In the genomic region with DNA sequence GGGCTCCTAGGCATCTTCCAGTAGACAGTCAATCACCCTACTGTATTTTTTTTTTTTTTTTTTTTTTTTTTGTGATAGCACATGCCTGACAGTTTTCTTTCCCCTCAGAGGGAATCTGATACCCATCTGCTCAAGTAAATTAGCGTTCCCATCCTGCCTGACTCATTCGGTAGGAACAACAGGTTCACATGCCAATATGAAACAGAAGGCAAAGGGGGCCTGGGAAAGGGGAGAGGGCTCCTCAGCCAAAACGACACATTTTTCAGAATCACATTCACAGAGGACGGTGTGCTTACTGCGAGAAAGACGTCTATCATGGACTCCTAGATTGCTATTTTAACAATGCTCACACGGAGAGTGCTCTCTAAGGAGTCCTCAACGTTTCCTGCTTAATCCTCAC, we compare ENCODE assay signal across 7 mouse cellular contexts. TPM values are rescaled to one million over a fixed set of nuclear protein-coding genes. Genes with fewer than 3 reads are reported as not detected.
A peak's percentile ranks its signal among the peaks of the same experiment; 100 is the strongest.
DNase-seq lines count a peak whose midpoint lies in the region; ATAC-seq and TF ChIP-seq lines count a peak whose summit lies in the region.

No protein-coding gene starts in this region.

- H3K27ac ChIP-seq in lung, embryonic 16.5 days (ENCODE audit: low read length), result no peak overlapping the region
- no peak overlapping the region for H3K27ac ChIP-seq in embryonic facial prominence, embryonic 13.5 days
- no peak overlapping the region for H3K27ac ChIP-seq in intestine, postnatal 0 days (ENCODE audit: low read depth, low read length)
- peak overlapping the region; percentile 89; the same call in 1 of the 2 replicates for H3K27ac ChIP-seq in midbrain, postnatal 0 days (ENCODE audit: low read depth, low read length)

- TF ChIP-seq CTCF in intestine, postnatal 0 days (IDR thresholded peaks at IDR 0.05; ENCODE audit: low read depth), result no peak
- TF ChIP-seq CTCF in midbrain, postnatal 0 days (IDR thresholded peaks at IDR 0.05), result no peak

- no peaks in the 10 kb centered on the region for H3K27me3 ChIP-seq in lung, embryonic 16.5 days (ENCODE audit: control insufficient read depth, insufficient read depth, low read depth, low read length)
- H3K27me3 ChIP-seq in embryonic facial prominence, embryonic 13.5 days, result no peaks in the 10 kb centered on the region
- no peaks in the 10 kb centered on the region for H3K27me3 ChIP-seq in intestine, postnatal 0 days (replicated peaks; ENCODE audit: control insufficient read depth, insufficient read depth, low read length)
- H3K27me3 ChIP-seq in midbrain, postnatal 0 days (ENCODE audit: insufficient read depth, low read length), result no peaks in the 10 kb centered on the region

- DNase-seq in lung, postnatal 25 days (ENCODE audit: low spot score), result no peak
- peak; percentile 52 for DNase-seq in midbrain, postnatal 0 days (ENCODE audit: low spot score)
- no peak for DNase-seq in adrenal gland, adult 2 months
- DNase-seq in urinary bladder, adult 2 months (ENCODE audit: low spot score), result no peak

- H3K4me3 ChIP-seq in lung, embryonic 16.5 days (ENCODE audit: low read length), result peak overlapping the region; percentile 96
- H3K4me3 ChIP-seq in embryonic facial prominence, embryonic 13.5 days, result peak overlapping the region; percentile 91
- peak overlapping the region; percentile 85 for H3K4me3 ChIP-seq in intestine, postnatal 0 days (ENCODE audit: low read depth, low read length)
- H3K4me3 ChIP-seq in midbrain, postnatal 0 days (ENCODE audit: low read depth, low read length), result peak overlapping the region; percentile 94

- no peaks in the 10 kb centered on the region for H3K9me3 ChIP-seq in lung, embryonic 16.5 days (ENCODE audit: control insufficient read depth, low read length)
- no peaks in the 10 kb centered on the region for H3K9me3 ChIP-seq in embryonic facial prominence, embryonic 13.5 days
- no peaks in the 10 kb centered on the region for H3K9me3 ChIP-seq in intestine, postnatal 0 days (ENCODE audit: control insufficient read depth)
- H3K9me3 ChIP-seq in midbrain, postnatal 0 days (ENCODE audit: low read length), result no peaks in the 10 kb centered on the region

- ATAC-seq in lung, embryonic 16.5 days (ENCODE audit: low read depth), result no peak
- ATAC-seq in embryonic facial prominence, embryonic 13.5 days (ENCODE audit: insufficient number of reproducible peaks, insufficient read depth, low FRiP score, low TSS enrichment, low read depth), result no peak
- ATAC-seq in intestine, postnatal 0 days, result no peak
- no peak for ATAC-seq in midbrain, postnatal 0 days (ENCODE audit: low FRiP score)

- WGBS in lung, embryonic 16.5 days, result 2% methylated on average over 8 of the region's 8 CpGs
- WGBS in embryonic facial prominence, embryonic 13.5 days, result under 1% methylated on average over 8 of the region's 8 CpGs
- WGBS in intestine, postnatal 0 days, result 15% methylated on average over 8 of the region's 8 CpGs
- WGBS in midbrain, postnatal 0 days, result under 1% methylated on average over 8 of the region's 8 CpGs

- peak overlapping the region; percentile 96 for H3K9ac ChIP-seq in lung, embryonic 16.5 days (ENCODE audit: low read length)
- H3K9ac ChIP-seq in embryonic facial prominence, embryonic 13.5 days, result peak overlapping the region; percentile 92
- H3K9ac ChIP-seq in intestine, postnatal 0 days (ENCODE audit: low read depth, low read length), result peak overlapping the region; percentile 72
- peak overlapping the region; percentile 96 for H3K9ac ChIP-seq in midbrain, postnatal 0 days (replicated peaks; ENCODE audit: low read length, poor library complexity, severe bottlenecking)

- peaks cover 9% of the 10 kb centered on the region for H3K4me1 ChIP-seq in lung, embryonic 16.5 days (replicated peaks; ENCODE audit: control insufficient read depth, insufficient read depth, low read length)
- peaks cover 14% of the 10 kb centered on the region for H3K4me1 ChIP-seq in embryonic facial prominence, embryonic 13.5 days
- no peaks in the 10 kb centered on the region for H3K4me1 ChIP-seq in intestine, postnatal 0 days (replicated peaks; ENCODE audit: control insufficient read depth, insufficient read depth, low read length)
- H3K4me1 ChIP-seq in midbrain, postnatal 0 days (ENCODE audit: insufficient read depth, low read length), result 0 out of 2 replicates have a peak, but pooled peaks cover 3% of the 10 kb centered on the region

- H3K36me3 ChIP-seq in lung, embryonic 16.5 days (ENCODE audit: control insufficient read depth, insufficient read depth, low read length), result no peaks in the 10 kb centered on the region
- peaks cover 7% of the 10 kb centered on the region for H3K36me3 ChIP-seq in embryonic facial prominence, embryonic 13.5 days
- no peaks in the 10 kb centered on the region for H3K36me3 ChIP-seq in intestine, postnatal 0 days (ENCODE audit: control insufficient read depth, insufficient read depth)
- no peaks in the 10 kb centered on the region for H3K36me3 ChIP-seq in midbrain, postnatal 0 days (ENCODE audit: insufficient read depth, low read length)

- H3K4me2 ChIP-seq in lung, embryonic 16.5 days (ENCODE audit: low read depth, low read length), result peak overlapping the region; percentile 90
- H3K4me2 ChIP-seq in embryonic facial prominence, embryonic 13.5 days, result peak overlapping the region; percentile 64
- peak overlapping the region; percentile 97 for H3K4me2 ChIP-seq in intestine, postnatal 0 days (replicated peaks; ENCODE audit: low read depth)
- peak overlapping the region; percentile 67 for H3K4me2 ChIP-seq in midbrain, postnatal 0 days (ENCODE audit: low read depth, low read length, poor library complexity, severe bottlenecking)

RNA-seq across cellular contexts. Expression of a gene that starts 0.9 kb away (rescaled TPM):
- 13.8 and 13.9 TPM in 2 replicates for polyA plus RNA-seq in lung, embryonic 16.5 days (2015; fragmentation: Nextera tagmentation; extraction: Ambion mirVana)
- polyA plus RNA-seq in embryonic facial prominence, embryonic 13.5 days (2015; fragmentation: Nextera tagmentation; extraction: Ambion mirVana), result 19.8 and 20.0 TPM in 2 replicates
- polyA plus RNA-seq in intestine, postnatal 0 days (2015; fragmentation: Nextera tagmentation; extraction: Ambion mirVana), result 2.4 and 2.6 TPM in 2 replicates
- total RNA-seq in midbrain, postnatal 0 days (2014; rRNA removed), result 22.1 and 24.6 TPM in 2 replicates
- polyA plus RNA-seq in midbrain, postnatal 0 days (2015; fragmentation: Nextera tagmentation; extraction: Ambion mirVana), result 13.7 and 14.6 TPM in 2 replicates
- 10 to 100 TPM in 1 of 2 experiments, 1 to 10 TPM in 1; 6.7 to 12.0 TPM for total RNA-seq in adrenal gland, adult 2 months (2021)
- 15.0 and 16.0 TPM in 2 replicates for polyA plus RNA-seq in adrenal gland, adult 2 months (2012; rRNA removed)
- 10.4 and 11.1 TPM in 2 replicates for polyA plus RNA-seq in urinary bladder, adult 2 months (2012; rRNA removed)

RNA-seq across cellular contexts. Expression of a gene that starts 24.4 kb away (rescaled TPM):
- 172 and 181 TPM in 2 replicates for polyA plus RNA-seq in lung, embryonic 16.5 days (2015; fragmentation: Nextera tagmentation; extraction: Ambion mirVana)
- 209 and 224 TPM in 2 replicates for polyA plus RNA-seq in embryonic facial prominence, embryonic 13.5 days (2015; fragmentation: Nextera tagmentation; extraction: Ambion mirVana)
- 256 and 274 TPM in 2 replicates for polyA plus RNA-seq in intestine, postnatal 0 days (2015; fragmentation: Nextera tagmentation; extraction: Ambion mirVana)
- total RNA-seq in midbrain, postnatal 0 days (2014; rRNA removed), result 109 and 128 TPM in 2 replicates
- polyA plus RNA-seq in midbrain, postnatal 0 days (2015; fragmentation: Nextera tagmentation; extraction: Ambion mirVana), result 194 and 204 TPM in 2 replicates
- 100 to 1,000 TPM in 1 of 2 experiments, 10 to 100 TPM in 1; 77.9 to 111 TPM for total RNA-seq in adrenal gland, adult 2 months (2021)
- polyA plus RNA-seq in adrenal gland, adult 2 months (2012; rRNA removed), result 46.0 and 52.3 TPM in 2 replicates
- polyA plus RNA-seq in urinary bladder, adult 2 months (2012; rRNA removed), result 116 and 146 TPM in 2 replicates
